Mouse (Mus musculus) brain, adult 2 months (tissue): ENCODE data around the gene Zpbp2.
"Not testable (repeated sequence)": the region's sequence is repeated elsewhere in the genome, so short reads cannot be mapped to it uniquely, and the experiment has no call there.

Experiments
- DNase-seq: peaks from one replicate; pipeline ENCODE4 v3.0.0; 2011; ENCODE audit warnings: low read depth, low spot score

The Zpbp2 gene

DNA sequence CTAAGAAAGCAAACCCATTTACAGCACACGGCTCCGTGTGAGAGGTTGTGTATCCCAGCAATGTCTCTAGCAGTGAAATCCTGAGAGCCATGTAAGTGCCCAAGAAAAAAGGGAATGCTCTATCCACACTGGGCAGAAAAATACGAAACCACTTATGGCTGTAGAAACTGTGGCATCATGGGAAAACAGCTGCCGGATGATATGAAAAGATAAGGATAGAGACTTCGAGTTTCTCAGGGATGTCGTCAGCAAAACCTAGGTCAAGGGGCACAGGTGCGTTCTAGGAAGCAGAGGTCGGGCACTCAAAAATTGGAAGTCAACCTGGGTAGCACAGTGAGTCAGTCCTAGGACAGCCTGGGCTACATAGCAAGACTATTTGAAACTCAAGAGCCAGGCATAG is 38.4 kb downstream of the Zpbp2 start:
- DNase-seq, result no peak

- DNase-seq, result peak; percentile 90
Observed at GRCm38 (mm10) chr11:98590548-98591445, 39.9 kb downstream of the Zpbp2 start.

GRCm38 (mm10) chr11:98595021-98595420 is 44.1 kb downstream of the Zpbp2 start:
- no peak for DNase-seq

GRCm38 (mm10) chr11:98595473-98595872 is 44.6 kb downstream of the Zpbp2 start:
- no peak for DNase-seq

DNA sequence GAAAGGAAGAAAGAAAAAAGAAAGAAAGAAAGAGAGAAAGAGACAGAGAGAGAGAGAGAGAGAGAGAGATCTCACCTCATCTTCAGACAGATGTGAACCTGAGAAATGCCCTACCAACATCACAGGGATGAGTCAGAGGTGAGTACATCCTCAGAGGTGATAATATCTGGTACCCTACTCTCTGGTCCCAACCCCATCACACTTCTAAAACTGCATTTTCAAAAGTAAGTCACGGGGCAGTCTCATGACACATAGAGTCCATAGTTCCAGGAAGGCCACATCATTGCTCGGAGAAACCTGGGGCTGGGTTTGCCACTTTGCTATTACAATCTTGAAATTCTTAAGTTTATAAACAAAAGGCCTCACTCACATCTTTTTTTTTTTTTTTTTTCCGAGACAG is 45.1 kb downstream of the Zpbp2 start:
- DNase-seq, result no peak

- DNase-seq, result peak; percentile 71
Observed at GRCm38 (mm10) chr11:98597363-98597762, 46.5 kb downstream of the Zpbp2 start.

DNA sequence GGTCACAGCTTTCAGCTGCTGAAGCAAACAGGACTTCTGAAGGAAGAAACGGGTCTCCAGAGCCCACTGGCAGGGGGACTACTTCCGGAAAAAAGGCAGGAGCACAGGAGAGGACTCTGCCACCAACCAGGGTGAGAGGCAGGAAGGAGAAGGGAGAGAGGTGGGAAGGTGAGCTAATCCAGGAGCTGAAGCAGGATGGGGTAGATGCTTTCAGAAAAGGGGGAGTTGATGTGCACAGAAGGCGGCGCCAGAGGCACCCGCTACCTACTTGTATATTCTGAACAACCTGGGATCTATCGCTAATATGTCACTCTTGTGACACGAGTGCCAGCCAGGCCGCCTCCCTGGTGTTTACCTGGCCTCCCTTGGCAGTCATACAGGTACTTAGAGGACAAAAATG is 47.1 kb downstream of the Zpbp2 start, which contains the start of gene Lrrc3c:
Gene Lrrc3c (plus strand): TSS at position 301 of the 400 bp plus-strand sequence.
- DNase-seq, result no peak

DNA sequence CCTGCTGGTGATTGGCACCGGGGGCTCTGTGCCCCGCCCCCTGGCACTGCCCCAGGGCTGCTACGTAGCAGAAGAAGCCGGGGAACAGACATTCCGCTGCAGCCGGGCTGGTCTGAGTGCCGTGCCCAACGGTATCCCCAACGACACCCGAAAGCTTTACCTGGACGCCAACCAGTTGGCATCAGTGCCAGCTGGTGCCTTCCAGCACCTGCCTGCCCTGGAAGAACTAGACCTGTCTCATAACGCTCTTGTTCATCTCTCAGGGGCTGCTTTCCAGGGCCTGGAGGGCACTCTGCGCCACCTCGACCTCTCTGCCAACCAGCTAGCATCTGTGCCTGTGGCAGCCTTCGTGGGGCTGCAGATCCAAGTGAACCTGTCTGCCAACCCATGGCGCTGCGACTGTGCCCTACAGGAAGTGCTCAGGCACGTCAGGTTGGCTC is 48.0 kb downstream of the Zpbp2 start:
- DNase-seq, result peak; percentile 74

GRCm38 (mm10) chr11:98599291-98599690 is 48.4 kb downstream of the Zpbp2 start:
- DNase-seq, result peak; percentile 17

DNA sequence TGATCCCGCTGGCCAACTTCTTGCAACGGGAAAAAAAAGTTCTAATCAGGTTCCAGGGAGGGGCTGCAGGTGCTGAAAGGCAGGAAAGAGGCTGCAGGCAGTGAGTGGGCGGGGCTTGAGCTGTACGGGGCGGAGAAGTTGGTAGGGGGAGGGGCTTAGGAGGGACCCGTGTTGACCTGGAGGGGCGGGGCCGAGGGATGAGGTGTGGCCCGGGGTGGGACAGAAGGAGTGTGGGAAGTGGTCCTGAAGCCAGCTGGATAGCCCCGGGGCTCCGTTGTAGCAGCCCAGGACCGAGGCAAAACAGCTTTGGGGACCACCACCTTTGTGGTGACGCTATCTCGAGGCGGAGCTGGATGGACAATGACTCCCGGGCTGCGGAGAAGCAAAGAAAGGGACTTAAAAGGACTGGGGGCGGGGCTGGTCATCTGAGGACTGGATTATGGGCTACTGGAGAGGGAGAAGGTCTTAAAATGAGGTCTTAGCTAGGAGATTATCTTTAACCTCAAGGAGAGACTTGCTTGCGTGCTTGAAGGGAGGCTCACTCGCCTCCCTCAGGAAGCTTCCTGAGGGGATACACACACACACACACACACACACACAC is 51.3 kb downstream of the Zpbp2 start:
- DNase-seq, result no peak

- no peak for DNase-seq
Observed at GRCm38 (mm10) chr11:98603953-98604352, 53.1 kb downstream of the Zpbp2 start.

- not testable (repeated sequence) for DNase-seq
Observed at GRCm38 (mm10) chr11:98604911-98605310, 54.0 kb downstream of the Zpbp2 start.

DNA sequence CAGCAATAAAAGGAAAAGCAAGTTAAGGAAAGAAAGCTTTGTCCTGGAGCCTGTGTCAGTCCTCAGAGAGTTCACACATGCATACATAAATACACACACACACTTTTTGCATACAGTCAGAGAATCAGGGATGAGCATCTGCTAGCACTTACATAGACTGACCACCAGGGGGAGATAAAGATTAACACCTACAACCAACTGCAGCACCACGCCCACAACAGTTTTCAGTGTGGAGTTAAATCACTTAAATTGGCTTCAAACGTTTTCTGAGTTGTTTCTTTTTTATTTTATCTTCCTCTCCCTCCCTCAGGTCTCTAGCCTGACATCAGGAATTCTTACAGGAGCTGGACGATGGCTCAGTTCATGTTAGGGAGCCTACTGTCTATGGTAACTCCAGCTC is 55.9 kb downstream of the Zpbp2 start:
- peak; percentile 75 for DNase-seq
